Mouse (Mus musculus): ENCODE data around the gene Paox. TPM values are rescaled to one million over a fixed set of nuclear protein-coding genes. Genes with fewer than 3 reads are reported as not detected.
A peak's percentile ranks its signal among the peaks of the same experiment; 100 is the strongest.

Paox gene
- polyA plus RNA-seq, 1 experiment = 3.0 TPM

- Histone ChIP-seq H3K4me3 (ENCODE audit: control insufficient read depth, low read depth, low read length) (peak overlapping the region; percentile 85), H3K27me3 (ENCODE audit: control insufficient read depth, insufficient read depth, low read length) (no peaks in the 10 kb centered on the region), H3K27ac (ENCODE audit: control insufficient read depth, insufficient read depth, low read depth, low read length) (no peak overlapping the region), H3K4me1 (ENCODE audit: control insufficient read depth, insufficient read depth, low read length) (peaks cover 21% of the 10 kb centered on the region), H3K36me3 (ENCODE audit: control insufficient read depth, insufficient read depth, low read length) (no peaks in the 10 kb centered on the region)
- TF ChIP-seq POLR2A (IDR thresholded peaks at IDR 0.05; ENCODE audit: control insufficient read depth, low read depth, low read length) = no peak
- no peak for TF ChIP-seq CTCF (IDR thresholded peaks at IDR 0.05; ENCODE audit: control insufficient read depth, insufficient read depth, insufficient replicate concordance, low read depth, low read length)
Observed at GRCm38 (mm10) chr7:140081408-140082241, 34.0 kb upstream of the Paox start.

GRCm38 (mm10) chr7:140082242-140082678 lies 33.3 kb upstream of the Paox start, which contains the start of gene Caly:
Gene Caly (minus strand): TSS chr7:140082548.
- Histone ChIP-seq H3K27ac (ENCODE audit: control insufficient read depth, insufficient read depth, low read depth, low read length) (no peak within 1 kb of the TSS), H3K4me3 (ENCODE audit: control insufficient read depth, low read depth, low read length) (peak within 1 kb of the TSS; percentile 85), H3K36me3 (ENCODE audit: control insufficient read depth, insufficient read depth, low read length) (no peaks in the 10 kb centered on the region), H3K4me1 (ENCODE audit: control insufficient read depth, insufficient read depth, low read length) (peaks cover 21% of the 10 kb centered on the region), H3K27me3 (ENCODE audit: control insufficient read depth, insufficient read depth, low read length) (no peaks in the 10 kb centered on the region)
- TF ChIP-seq POLR2A (IDR thresholded peaks at IDR 0.05; ENCODE audit: control insufficient read depth, low read depth, low read length) (no peak), CTCF (IDR thresholded peaks at IDR 0.05; ENCODE audit: control insufficient read depth, insufficient read depth, insufficient replicate concordance, low read depth, low read length) (no peak)

GRCm38 (mm10) chr7:140090601-140091000 lies 25.0 kb upstream of the Paox start:
- no peaks in the 10 kb centered on the region for H3K4me1 ChIP-seq (ENCODE audit: control insufficient read depth, insufficient read depth, low read length)
- TF ChIP-seq CTCF (IDR thresholded peaks at IDR 0.05; ENCODE audit: control insufficient read depth, insufficient read depth, insufficient replicate concordance, low read depth, low read length) (no peak), POLR2A (IDR thresholded peaks at IDR 0.05; ENCODE audit: control insufficient read depth, low read depth, low read length) (no peak)
- no peaks in the 10 kb centered on the region for H3K27me3 ChIP-seq (ENCODE audit: control insufficient read depth, insufficient read depth, low read length)
- H3K36me3 ChIP-seq (ENCODE audit: control insufficient read depth, insufficient read depth, low read length) = no peaks in the 10 kb centered on the region
- no peak overlapping the region for H3K27ac ChIP-seq (ENCODE audit: control insufficient read depth, insufficient read depth, low read depth, low read length)
- no peak overlapping the region for H3K4me3 ChIP-seq (ENCODE audit: control insufficient read depth, low read depth, low read length)

- Histone ChIP-seq H3K27me3 (ENCODE audit: control insufficient read depth, insufficient read depth, low read length) (no peaks in the 10 kb centered on the region), H3K4me3 (ENCODE audit: control insufficient read depth, low read depth, low read length) (no peak within 1 kb of the TSS), H3K27ac (ENCODE audit: control insufficient read depth, insufficient read depth, low read depth, low read length) (no peak within 1 kb of the TSS), H3K4me1 (ENCODE audit: control insufficient read depth, insufficient read depth, low read length) (no peaks in the 10 kb centered on the region), H3K36me3 (ENCODE audit: control insufficient read depth, insufficient read depth, low read length) (no peaks in the 10 kb centered on the region)
- TF ChIP-seq CTCF (IDR thresholded peaks at IDR 0.05; ENCODE audit: control insufficient read depth, insufficient read depth, insufficient replicate concordance, low read depth, low read length) (no peak), POLR2A (IDR thresholded peaks at IDR 0.05; ENCODE audit: control insufficient read depth, low read depth, low read length) (no peak)
Observed at GRCm38 (mm10) chr7:140092924-140093528, 22.6 kb upstream of the Paox start, which contains the start of gene Prap1. Gene Prap1 (plus strand): TSS chr7:140093395.

- H3K36me3 ChIP-seq (ENCODE audit: control insufficient read depth, insufficient read depth, low read length) = no peaks in the 10 kb centered on the region
- H3K27me3 ChIP-seq (ENCODE audit: control insufficient read depth, insufficient read depth, low read length) = no peaks in the 10 kb centered on the region
- H3K27ac ChIP-seq (ENCODE audit: control insufficient read depth, insufficient read depth, low read depth, low read length) = no peak overlapping the region
- H3K4me1 ChIP-seq (ENCODE audit: control insufficient read depth, insufficient read depth, low read length) = no peaks in the 10 kb centered on the region
- no peak overlapping the region for H3K4me3 ChIP-seq (ENCODE audit: control insufficient read depth, low read depth, low read length)
- TF ChIP-seq CTCF (IDR thresholded peaks at IDR 0.05; ENCODE audit: control insufficient read depth, insufficient read depth, insufficient replicate concordance, low read depth, low read length) (no peak), POLR2A (IDR thresholded peaks at IDR 0.05; ENCODE audit: control insufficient read depth, low read depth, low read length) (no peak)
Observed at GRCm38 (mm10) chr7:140094954-140095353, 20.6 kb upstream of the Paox start.

GRCm38 (mm10) chr7:140095556-140095955 lies 20.0 kb upstream of the Paox start:
- Histone ChIP-seq H3K4me3 (ENCODE audit: control insufficient read depth, low read depth, low read length) (no peak overlapping the region), H3K27ac (ENCODE audit: control insufficient read depth, insufficient read depth, low read depth, low read length) (no peak overlapping the region), H3K27me3 (ENCODE audit: control insufficient read depth, insufficient read depth, low read length) (no peaks in the 10 kb centered on the region), H3K36me3 (ENCODE audit: control insufficient read depth, insufficient read depth, low read length) (no peaks in the 10 kb centered on the region), H3K4me1 (ENCODE audit: control insufficient read depth, insufficient read depth, low read length) (no peaks in the 10 kb centered on the region)
- TF ChIP-seq POLR2A (IDR thresholded peaks at IDR 0.05; ENCODE audit: control insufficient read depth, low read depth, low read length) = no peak
- no peak for TF ChIP-seq CTCF (IDR thresholded peaks at IDR 0.05; ENCODE audit: control insufficient read depth, insufficient read depth, insufficient replicate concordance, low read depth, low read length)

- no peak for TF ChIP-seq CTCF (IDR thresholded peaks at IDR 0.05; ENCODE audit: control insufficient read depth, insufficient read depth, insufficient replicate concordance, low read depth, low read length)
- TF ChIP-seq POLR2A (IDR thresholded peaks at IDR 0.05; ENCODE audit: control insufficient read depth, low read depth, low read length) = no peak
- Histone ChIP-seq H3K4me3 (ENCODE audit: control insufficient read depth, low read depth, low read length) (no peak overlapping the region), H3K27me3 (ENCODE audit: control insufficient read depth, insufficient read depth, low read length) (no peaks in the 10 kb centered on the region), H3K4me1 (ENCODE audit: control insufficient read depth, insufficient read depth, low read length) (no peaks in the 10 kb centered on the region; the same call in 1 of the 2 replicates), H3K27ac (ENCODE audit: control insufficient read depth, insufficient read depth, low read depth, low read length) (no peak overlapping the region), H3K36me3 (ENCODE audit: control insufficient read depth, insufficient read depth, low read length) (no peaks in the 10 kb centered on the region)
Observed at GRCm38 (mm10) chr7:140096055-140096454, 19.5 kb upstream of the Paox start.
